In genomic region chr13:112993531-112994152, GRCm38 (mm10) we compare ENCODE assay signal across 8 mouse cellular contexts. TPM values are rescaled to one million over a fixed set of nuclear protein-coding genes. Genes with fewer than 3 reads are reported as not detected.
A peak's percentile ranks its signal among the peaks of the same experiment; 100 is the strongest.
DNase-seq lines count a peak whose midpoint lies in the region; ATAC-seq lines count a peak whose summit lies in the region.

Gene Mcidas (plus strand): TSS chr13:112993845.

- H3K9me3 ChIP-seq in heart, embryonic 15.5 days (replicated peaks) = no peaks in the 10 kb centered on the region
- no peaks in the 10 kb centered on the region for H3K9me3 ChIP-seq in limb, embryonic 11.5 days (ENCODE audit: control insufficient read depth, low read length)
- H3K9me3 ChIP-seq in midbrain, embryonic 15.5 days = no peaks in the 10 kb centered on the region

- ATAC-seq in heart, embryonic 15.5 days (replicated peaks; ENCODE audit: insufficient number of reproducible peaks, insufficient read depth, low FRiP score, low read depth) = no peak
- peak; percentile 19; the same call in 1 of the 2 replicates for ATAC-seq in limb, embryonic 11.5 days (ENCODE audit: insufficient number of reproducible peaks, low FRiP score, low TSS enrichment, low read depth)
- peak; percentile 55 for ATAC-seq in midbrain, embryonic 15.5 days (replicated peaks)

- under 1% methylated on average over 60 of the region's 63 CpGs for WGBS in heart, embryonic 15.5 days
- WGBS in limb, embryonic 11.5 days = 1% methylated on average over 63 of the region's 63 CpGs
- under 1% methylated on average over 63 of the region's 63 CpGs for WGBS in midbrain, embryonic 15.5 days

- peak within 1 kb of the TSS; percentile 90 for H3K4me2 ChIP-seq in heart, embryonic 15.5 days
- peak within 1 kb of the TSS; percentile 81 for H3K4me2 ChIP-seq in limb, embryonic 11.5 days (ENCODE audit: low read depth, severe bottlenecking)
- peak within 1 kb of the TSS; percentile 88 for H3K4me2 ChIP-seq in midbrain, embryonic 15.5 days

- peaks cover 92% of the 10 kb centered on the region for H3K27me3 ChIP-seq in heart, embryonic 15.5 days
- H3K27me3 ChIP-seq in limb, embryonic 11.5 days (ENCODE audit: control insufficient read depth, insufficient read depth, low read length) = peaks cover 90% of the 10 kb centered on the region
- peaks cover 86% of the 10 kb centered on the region for H3K27me3 ChIP-seq in midbrain, embryonic 15.5 days (replicated peaks)

- peak within 1 kb of the TSS; percentile 38 for H3K4me3 ChIP-seq in brown adipose tissue, adult 24 weeks (ENCODE audit: insufficient read depth, low read depth, low read length)
- H3K4me3 ChIP-seq in heart, embryonic 15.5 days = peak within 1 kb of the TSS; percentile 50
- peak within 1 kb of the TSS; percentile 37 for H3K4me3 ChIP-seq in limb, embryonic 11.5 days (ENCODE audit: low read depth, low read length)
- peak within 1 kb of the TSS; percentile 46 for H3K4me3 ChIP-seq in midbrain, embryonic 15.5 days

- H3K27ac ChIP-seq in brown adipose tissue, adult 24 weeks (replicated peaks; ENCODE audit: low read depth, low read length) = no peak within 1 kb of the TSS
- no peak within 1 kb of the TSS for H3K27ac ChIP-seq in heart, embryonic 15.5 days
- no peak within 1 kb of the TSS for H3K27ac ChIP-seq in limb, embryonic 11.5 days (replicated peaks; ENCODE audit: low read depth, low read length)
- no peak within 1 kb of the TSS for H3K27ac ChIP-seq in midbrain, embryonic 15.5 days

- H3K4me1 ChIP-seq in brown adipose tissue, adult 24 weeks (ENCODE audit: control insufficient read depth, insufficient read depth, insufficient read length, low read length) = 0 out of 2 replicates have a peak, but pooled peaks cover 3% of the 10 kb centered on the region
- H3K4me1 ChIP-seq in heart, embryonic 15.5 days (replicated peaks) = peaks cover 36% of the 10 kb centered on the region
- H3K4me1 ChIP-seq in limb, embryonic 11.5 days (ENCODE audit: control insufficient read depth, insufficient read depth, low read length) = peaks cover 24% of the 10 kb centered on the region
- H3K4me1 ChIP-seq in midbrain, embryonic 15.5 days = peaks cover 32% of the 10 kb centered on the region

- H3K9ac ChIP-seq in heart, embryonic 15.5 days = no peak within 1 kb of the TSS
- no peak within 1 kb of the TSS for H3K9ac ChIP-seq in limb, embryonic 11.5 days (ENCODE audit: low read length)
- H3K9ac ChIP-seq in midbrain, embryonic 15.5 days = peak within 1 kb of the TSS; percentile 32

- H3K36me3 ChIP-seq in heart, embryonic 15.5 days = no peaks in the 10 kb centered on the region
- no peaks in the 10 kb centered on the region for H3K36me3 ChIP-seq in limb, embryonic 11.5 days (ENCODE audit: control insufficient read depth, insufficient read depth, low read length)
- no peaks in the 10 kb centered on the region for H3K36me3 ChIP-seq in midbrain, embryonic 15.5 days (replicated peaks)

- peak; percentile 36 for DNase-seq in kidney, adult 18-20 months
- no peak for DNase-seq in kidney, adult 11 months
- DNase-seq in limb, embryonic 11.5 days (ENCODE audit: low spot score) = peak; percentile 60
- DNase-seq in ovary, postnatal 10 days (ENCODE audit: low spot score) = no peak
- no peak for DNase-seq in layer of hippocampus, postnatal 10 days (ENCODE audit: low spot score in 2 of 2)

RNA-seq across cellular contexts. Expression of gene Mcidas, which starts in this region (rescaled TPM):
- not detected in 2 replicates for polyA plus RNA-seq in brown adipose tissue, adult 24 weeks (2012; ENCODE audit: insufficient read depth, insufficient read length, missing spikeins)
- 0.21 and 0.77 TPM in 2 replicates for polyA plus RNA-seq in heart, embryonic 15.5 days (2015; fragmentation: Nextera tagmentation; extraction: Ambion mirVana)
- polyA plus RNA-seq in limb, embryonic 11.5 days (2014; fragmentation: Nextera tagmentation; extraction: Ambion mirVana) = not detected in 2 replicates
- 0.75 and 0.83 TPM in 2 replicates for polyA plus RNA-seq in midbrain, embryonic 15.5 days (2015; fragmentation: Nextera tagmentation; extraction: Ambion mirVana)
- total RNA-seq in layer of hippocampus, postnatal 10 days (2021) = under 1 TPM; 0.36 to 0.48 TPM

Comparison
In these comparisons a context has a peak if more than half of its experiments do, and no peak if none do; other contexts are left out.
1. Peak in DNase-seq, ATAC-seq, H3K4me3 ChIP-seq and H3K4me2 ChIP-seq in limb, embryonic 11.5 days; RNA of the gene not detected or under 1 TPM.
2. Peak in ATAC-seq, H3K4me3 ChIP-seq, H3K9ac ChIP-seq and H3K4me2 ChIP-seq in midbrain, embryonic 15.5 days; RNA of the gene not detected or under 1 TPM.